Mouse (Mus musculus) liver, embryonic 12.5 days (tissue): Measurements from ENCODE around the gene Fstl4. TPM values are rescaled to one million over a fixed set of nuclear protein-coding genes. Genes with fewer than 3 reads are reported as not detected.

Experiments
- ATAC-seq: fragments of 200-750 bp; cut with Nextera tagmentation; 2 replicates; pipeline ENCODE4 v1.8.0; 2017; ENCODE audit warnings: moderate number of reproducible peaks, mild to moderate bottlenecking, moderate library complexity
- H3K27ac ChIP-seq: fragments of 300-500 bp; sonication (generic); 2 replicates; pipeline ENCODE4 v1.5.1; 2016; ENCODE audit warnings: mild to moderate bottlenecking
- H3K27me3 ChIP-seq: fragments of 300-500 bp; sonication (generic); replicated peaks from 2 replicates; pipeline ENCODE4 v1.6.1; 2016; ENCODE audit warnings: mild to moderate bottlenecking, moderate library complexity
- H3K36me3 ChIP-seq: fragments of 300-500 bp; sonication (generic); 2 replicates; pipeline ENCODE4 v1.6.1; 2016; ENCODE audit warnings: mild to moderate bottlenecking, moderate library complexity
- H3K4me1 ChIP-seq: fragments of 300-500 bp; sonication (generic); 2 replicates; pipeline ENCODE4 v1.6.1; 2016
- H3K4me2 ChIP-seq: fragments of 300-500 bp; sonication (generic); 2 replicates; pipeline ENCODE4 v1.6.1; 2016; ENCODE audit warnings: mild to moderate bottlenecking, moderate library complexity
- H3K4me3 ChIP-seq: fragments of 300-500 bp; sonication (generic); 2 replicates; pipeline ENCODE4 v1.5.1; 2016; ENCODE audit warnings: mild to moderate bottlenecking, moderate library complexity
- H3K9ac ChIP-seq: fragments of 300-500 bp; sonication (generic); 2 replicates; pipeline ENCODE4 v1.6.1; 2016; ENCODE audit warnings: mild to moderate bottlenecking, moderate library complexity
- H3K9me3 ChIP-seq: fragments of 300-500 bp; sonication (generic); replicated peaks from 2 replicates; pipeline ENCODE4 v1.6.1; 2016; ENCODE audit warnings: mild to moderate bottlenecking, moderate library complexity
- WGBS: fragments of 180-500 bp; shearing (Covaris S2); methylation state at CpG from one replicate; pipeline ENCODE4 v1.1.7; 2016; ENCODE audit not compliant: insufficient replicate concordance; 5-methylcytosine and 5-hydroxymethylcytosine counted together
- polyA plus RNA-seq: library from polyadenylated mRNA; unstranded; fragments of >200 nt; fragmentation: Nextera tagmentation; extraction: Ambion mirVana; gene quantifications from 2 replicates; pipeline ENCODE4 v1.2.1, GENCODE M21; 2016

Fstl4 gene
- polyA plus RNA-seq, 1 experiment from 2014 or later = 0.27 TPM

GRCm38 (mm10) chr11:52875916-52876765 is 111.7 kb downstream of the Fstl4 start:
- 80% methylated on average over 19 of the region's 19 CpGs for WGBS

GRCm38 (mm10) chr11:52877662-52878061 is 113.2 kb downstream of the Fstl4 start:
- no peaks in the 10 kb centered on the region for H3K27me3 ChIP-seq
- H3K4me2 ChIP-seq = no peak overlapping the region
- no peak overlapping the region for H3K27ac ChIP-seq

More at GRCm38 (mm10) chr11:52875916-52876765, 111.7 kb downstream of the Fstl4 start:
- Histone ChIP-seq H3K4me1 (no peaks in the 10 kb centered on the region), H3K27me3 (no peaks in the 10 kb centered on the region), H3K9me3 (no peaks in the 10 kb centered on the region; the same call in 1 of the 2 replicates), H3K27ac (no peak overlapping the region), H3K9ac (no peak overlapping the region), H3K4me3 (no peak overlapping the region), H3K36me3 (no peaks in the 10 kb centered on the region), H3K4me2 (no peak overlapping the region)
- ATAC-seq = no peak

GRCm38 (mm10) chr11:52879958-52880357 is 115.5 kb downstream of the Fstl4 start:
- 36% methylated on average over 2 of the region's 2 CpGs for WGBS
- no peak overlapping the region for H3K4me2 ChIP-seq
- no peak for ATAC-seq

More at GRCm38 (mm10) chr11:52877662-52878061, 113.2 kb downstream of the Fstl4 start:
- 40% methylated on average over 2 of the region's 2 CpGs for WGBS
- Histone ChIP-seq H3K9ac (no peak overlapping the region), H3K36me3 (no peaks in the 10 kb centered on the region), H3K4me1 (no peaks in the 10 kb centered on the region), H3K9me3 (no peaks in the 10 kb centered on the region; the same call in 1 of the 2 replicates), H3K4me3 (no peak overlapping the region)
- ATAC-seq = no peak

GRCm38 (mm10) chr11:52886559-52887303 is 122.3 kb downstream of the Fstl4 start:
- peaks cover 2% of the 10 kb centered on the region for H3K27me3 ChIP-seq
- H3K27ac ChIP-seq = no peak overlapping the region
- no peaks in the 10 kb centered on the region for H3K9me3 ChIP-seq
- no peak for ATAC-seq
- H3K4me3 ChIP-seq = no peak overlapping the region
- no peaks in the 10 kb centered on the region for H3K36me3 ChIP-seq
- no peak overlapping the region for H3K9ac ChIP-seq
- 23% methylated on average over 5 of the region's 6 CpGs for WGBS
- no peaks in the 10 kb centered on the region for H3K4me1 ChIP-seq
- no peak overlapping the region for H3K4me2 ChIP-seq

More at GRCm38 (mm10) chr11:52879958-52880357, 115.5 kb downstream of the Fstl4 start:
- Histone ChIP-seq H3K9ac (no peak overlapping the region), H3K4me3 (no peak overlapping the region), H3K36me3 (no peaks in the 10 kb centered on the region), H3K27me3 (no peaks in the 10 kb centered on the region), H3K9me3 (no peaks in the 10 kb centered on the region), H3K4me1 (no peaks in the 10 kb centered on the region), H3K27ac (no peak overlapping the region)

GRCm38 (mm10) chr11:52888150-52888549 is 123.7 kb downstream of the Fstl4 start:
- WGBS = 24% methylated on average over 6 of the region's 6 CpGs
- no peak for ATAC-seq
- Histone ChIP-seq H3K4me3 (no peak overlapping the region), H3K9me3 (no peaks in the 10 kb centered on the region), H3K9ac (no peak overlapping the region), H3K27me3 (peaks cover 2% of the 10 kb centered on the region), H3K36me3 (no peaks in the 10 kb centered on the region), H3K4me1 (no peaks in the 10 kb centered on the region), H3K4me2 (no peak overlapping the region), H3K27ac (no peak overlapping the region)

- Histone ChIP-seq H3K27ac (no peak overlapping the region), H3K9me3 (no peaks in the 10 kb centered on the region), H3K27me3 (peaks cover 2% of the 10 kb centered on the region), H3K9ac (no peak overlapping the region), H3K36me3 (no peaks in the 10 kb centered on the region), H3K4me1 (no peaks in the 10 kb centered on the region), H3K4me2 (no peak overlapping the region), H3K4me3 (no peak overlapping the region)
- ATAC-seq = no peak
- 70% methylated on average over 4 of the region's 4 CpGs for WGBS
Observed at GRCm38 (mm10) chr11:52889527-52889926, 125.1 kb downstream of the Fstl4 start.

- H3K36me3 ChIP-seq = no peaks in the 10 kb centered on the region
- H3K4me3 ChIP-seq = no peak overlapping the region
- no peak overlapping the region for H3K4me2 ChIP-seq
- no peak overlapping the region for H3K9ac ChIP-seq
- H3K9me3 ChIP-seq = no peaks in the 10 kb centered on the region
- no peak for ATAC-seq
- no peaks in the 10 kb centered on the region for H3K4me1 ChIP-seq
- 57% methylated on average over 7 of the region's 7 CpGs for WGBS
- peaks cover 2% of the 10 kb centered on the region for H3K27me3 ChIP-seq
- H3K27ac ChIP-seq = no peak overlapping the region
Observed at GRCm38 (mm10) chr11:52890156-52890555, 125.7 kb downstream of the Fstl4 start.

GRCm38 (mm10) chr11:52904101-52904500 is 139.7 kb downstream of the Fstl4 start:
- Histone ChIP-seq H3K9ac (no peak overlapping the region), H3K27ac (no peak overlapping the region), H3K4me1 (no peaks in the 10 kb centered on the region), H3K9me3 (no peaks in the 10 kb centered on the region), H3K27me3 (no peaks in the 10 kb centered on the region), H3K4me3 (no peak overlapping the region), H3K4me2 (no peak overlapping the region), H3K36me3 (no peaks in the 10 kb centered on the region)
- WGBS = 68% methylated on average over 5 of the region's 5 CpGs
- ATAC-seq = no peak

GRCm38 (mm10) chr11:52910788-52911187 is 146.4 kb downstream of the Fstl4 start:
- Histone ChIP-seq H3K27me3 (no peaks in the 10 kb centered on the region), H3K27ac (no peak overlapping the region), H3K4me2 (no peak overlapping the region), H3K4me1 (no peaks in the 10 kb centered on the region), H3K4me3 (no peak overlapping the region), H3K9me3 (no peaks in the 10 kb centered on the region), H3K36me3 (no peaks in the 10 kb centered on the region), H3K9ac (no peak overlapping the region)
- ATAC-seq = no peak
- 64% methylated on average over 7 of the region's 7 CpGs for WGBS

- Histone ChIP-seq H3K4me3 (no peak overlapping the region), H3K4me2 (no peak overlapping the region), H3K27me3 (no peaks in the 10 kb centered on the region), H3K4me1 (no peaks in the 10 kb centered on the region), H3K9ac (no peak overlapping the region), H3K27ac (no peak overlapping the region), H3K9me3 (no peaks in the 10 kb centered on the region), H3K36me3 (no peaks in the 10 kb centered on the region)
- ATAC-seq = no peak
- WGBS = 37% methylated on average over 6 of the region's 6 CpGs
Observed at GRCm38 (mm10) chr11:52914431-52914830, 150.0 kb downstream of the Fstl4 start.

- WGBS = 66% methylated on average over 2 of the region's 2 CpGs
- no peak for ATAC-seq
Observed at GRCm38 (mm10) chr11:52915648-52916047, 151.2 kb downstream of the Fstl4 start.

More at GRCm38 (mm10) chr11:52915648-52916047, 151.2 kb downstream of the Fstl4 start:
- Histone ChIP-seq H3K4me2 (no peak overlapping the region), H3K27ac (no peak overlapping the region), H3K9ac (no peak overlapping the region), H3K9me3 (no peaks in the 10 kb centered on the region), H3K4me3 (no peak overlapping the region), H3K4me1 (no peaks in the 10 kb centered on the region), H3K36me3 (no peaks in the 10 kb centered on the region), H3K27me3 (no peaks in the 10 kb centered on the region)
